Mouse (Mus musculus): ENCODE results near the gene Plscr5.

The Plscr5 gene

DNA sequence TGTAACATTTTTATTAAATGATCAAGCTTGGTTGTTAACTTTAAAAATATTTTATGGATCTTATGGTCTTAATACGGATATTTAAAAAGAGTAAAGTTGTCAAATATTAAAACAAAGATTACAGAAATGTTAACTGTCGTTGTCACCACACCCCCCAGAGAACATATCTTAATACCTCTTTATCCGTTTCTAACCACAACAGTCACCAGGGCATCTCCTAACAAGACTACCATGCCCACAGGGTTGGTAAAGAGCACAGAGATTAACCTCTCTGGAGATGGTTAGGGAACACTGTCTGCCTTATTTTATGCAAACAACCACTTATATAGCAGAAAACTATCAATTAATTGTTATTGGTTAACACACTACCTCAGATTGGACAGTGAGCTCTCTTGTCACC lies 34.1 kb downstream of the Plscr5 start:
- DNase-seq (ENCODE audit: low spot score): no peak

GRCm38 (mm10) chr9:92228867-92229832 lies 36.4 kb downstream of the Plscr5 start:
- DNase-seq (ENCODE audit: low spot score): no peak

DNA sequence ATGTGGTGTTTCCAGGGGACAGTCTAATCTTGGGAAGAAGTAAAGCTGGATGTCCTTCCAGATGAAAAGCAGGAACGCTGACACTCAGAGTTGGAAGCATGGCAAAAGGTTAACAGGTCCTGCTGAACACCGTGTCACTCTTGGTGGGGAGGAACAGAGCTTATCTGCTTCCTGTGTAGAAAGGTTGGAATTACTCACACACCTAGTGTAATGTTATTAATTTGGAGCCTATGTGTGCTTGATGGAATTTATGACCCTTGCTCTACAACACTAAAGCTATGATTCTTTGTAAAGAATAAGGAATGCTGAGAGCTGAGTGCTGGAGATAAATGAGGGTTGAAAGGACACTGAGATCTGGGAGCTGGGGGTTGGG lies 37.1 kb downstream of the Plscr5 start:
- DNase-seq (ENCODE audit: low spot score): no peak

GRCm38 (mm10) chr9:92234901-92235458 lies 42.2 kb downstream of the Plscr5 start:
- no peak for DNase-seq (ENCODE audit: low spot score)

- DNase-seq (ENCODE audit: low spot score): no peak
Observed at GRCm38 (mm10) chr9:92248773-92249446, 56.2 kb downstream of the Plscr5 start.

DNA sequence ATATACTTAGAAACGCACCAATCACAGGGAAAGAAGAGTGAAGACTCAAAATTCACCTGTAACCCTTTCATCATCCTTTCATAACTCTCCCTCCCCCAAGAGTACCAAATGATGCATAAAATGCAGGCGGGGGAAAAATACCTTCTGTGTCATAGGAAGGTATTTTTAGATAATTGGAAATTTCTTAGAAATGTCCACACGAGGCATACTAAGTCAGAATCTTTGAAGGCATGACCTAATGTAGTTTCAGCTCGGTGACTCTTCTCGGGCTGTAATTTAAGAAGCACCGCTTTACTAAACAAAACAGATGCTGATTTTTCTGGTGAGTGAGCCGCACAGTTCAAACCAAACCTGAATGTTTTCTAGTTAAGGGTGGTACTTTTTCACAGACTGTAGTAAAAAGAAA lies 56.7 kb downstream of the Plscr5 start, which contains the start of gene Plscr1:
TSS of gene Plscr1 (plus strand) at position 304 of the 406 bp plus-strand sequence.
- no peak for DNase-seq (ENCODE audit: low spot score)

GRCm38 (mm10) chr9:92249987-92250772 lies 57.4 kb downstream of the Plscr5 start:
- peak; percentile 32 for DNase-seq (ENCODE audit: low spot score)

GRCm38 (mm10) chr9:92252718-92253117 lies 60.0 kb downstream of the Plscr5 start:
- no peak for DNase-seq (ENCODE audit: low spot score)

GRCm38 (mm10) chr9:92253585-92254321 lies 61.0 kb downstream of the Plscr5 start:
- DNase-seq (ENCODE audit: low spot score): no peak

All from layer of hippocampus, adult 11-12 months (tissue).